25 mouse cellular contexts compared by ENCODE assay signal in the genomic region with DNA sequence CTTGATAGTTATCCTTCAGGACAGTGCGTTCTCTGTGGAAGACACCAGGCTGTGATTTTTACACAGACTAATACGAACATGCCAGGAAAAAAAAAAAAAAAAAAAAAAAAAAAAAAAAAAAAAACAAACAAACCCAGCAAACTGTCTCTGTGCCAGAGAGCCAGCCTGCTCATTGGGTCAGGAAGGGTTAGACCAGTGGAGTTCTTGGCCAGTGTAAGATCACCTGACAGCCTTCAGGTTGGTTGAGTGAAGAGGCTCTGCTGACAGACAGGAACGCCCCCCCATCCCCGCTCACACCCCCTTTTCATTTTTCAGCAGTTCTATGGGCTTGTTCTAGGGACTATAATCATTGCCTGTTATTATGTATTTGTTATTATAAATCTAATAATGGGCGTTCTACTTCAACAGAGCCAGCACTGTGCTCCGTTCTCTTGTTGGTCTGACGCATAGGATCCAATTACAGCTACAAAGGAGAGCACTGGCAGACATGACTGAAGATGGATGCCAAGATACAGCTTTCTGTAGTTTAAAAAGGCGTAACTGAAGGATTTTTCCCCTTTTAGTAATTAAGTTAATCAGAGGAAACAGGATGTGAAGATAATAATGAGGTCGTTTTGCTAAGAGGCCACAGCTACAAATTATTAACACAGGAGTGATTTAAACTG.
A peak's percentile ranks its signal among the peaks of the same experiment; 100 is the strongest.
DNase-seq lines count a peak whose midpoint lies in the region; ATAC-seq and TF ChIP-seq lines count a peak whose summit lies in the region.
"Had no signal": no experiment of that assay in that cellular context is flagged by ENCODE, and none has a peak within 500 bp of the region (broad histone marks: within the 10 kb centered on the region; RNA-seq: fewer than 3 reads in every experiment).

No protein-coding gene starts in this region.

- no peak; the same call in 1 of the 2 replicates for ATAC-seq in embryonic facial prominence, embryonic 11.5 days (replicated peaks; ENCODE audit: insufficient number of reproducible peaks, low FRiP score, low TSS enrichment, low read depth)
- no peak for ATAC-seq in liver, postnatal 0 days
- no peak; the same call in 1 of the 2 replicates for ATAC-seq in forebrain, embryonic 15.5 days (replicated peaks)
- ATAC-seq in erythroblast, adult 5-6 weeks (replicated peaks; ENCODE audit: low FRiP score, poor library complexity, severe bottlenecking) = no peak
- ATAC-seq: CD4-positive, CD25-positive, alpha-beta regulatory T cell, adult 4 months; hindbrain, embryonic 16.5 days; intestine, postnatal 0 days; liver, embryonic 12.5 days; Patski had no signal

- no peak overlapping the region for H3K27ac ChIP-seq in embryonic facial prominence, embryonic 11.5 days (replicated peaks; ENCODE audit: low read depth, low read length)
- no peak overlapping the region for H3K27ac ChIP-seq in embryonic facial prominence, embryonic 10.5 days (replicated peaks)
- no peak overlapping the region for H3K27ac ChIP-seq in liver, adult 2 months (replicated peaks; ENCODE audit: insufficient read depth, low read depth, low read length)
- no peak overlapping the region for H3K27ac ChIP-seq in liver, postnatal 0 days (ENCODE audit: low read depth)
- no peak overlapping the region for H3K27ac ChIP-seq in forebrain, embryonic 15.5 days (replicated peaks)
- H3K27ac ChIP-seq: gastrocnemius, adult 2 months; heart, embryonic 15.5 days; limb, embryonic 12.5 days; liver, embryonic 12.5 days; neural tube, embryonic 12.5 days had no signal

- no peaks in the 10 kb centered on the region for H3K27me3 ChIP-seq in embryonic facial prominence, embryonic 11.5 days (ENCODE audit: control insufficient read depth, insufficient read depth, low read length)
- H3K27me3 ChIP-seq in embryonic facial prominence, embryonic 10.5 days (replicated peaks; ENCODE audit: low read depth, poor library complexity, severe bottlenecking) = no peaks in the 10 kb centered on the region
- no peaks in the 10 kb centered on the region for H3K27me3 ChIP-seq in liver, adult 2 months (ENCODE audit: control insufficient read depth, insufficient read depth, low read length)
- no peaks in the 10 kb centered on the region for H3K27me3 ChIP-seq in liver, postnatal 0 days (ENCODE audit: insufficient read depth, low read length)
- H3K27me3 ChIP-seq in forebrain, embryonic 15.5 days = no peaks in the 10 kb centered on the region
- H3K27me3 ChIP-seq: heart, embryonic 15.5 days; limb, embryonic 12.5 days; neural tube, embryonic 12.5 days; Patski had no signal

- H3K36me3 ChIP-seq in embryonic facial prominence, embryonic 11.5 days (replicated peaks; ENCODE audit: control insufficient read depth, insufficient read depth, low read depth, low read length) = no peaks in the 10 kb centered on the region
- no peaks in the 10 kb centered on the region for H3K36me3 ChIP-seq in embryonic facial prominence, embryonic 10.5 days (replicated peaks)
- H3K36me3 ChIP-seq in liver, adult 2 months (ENCODE audit: control insufficient read depth, insufficient read depth, low read length) = no peaks in the 10 kb centered on the region
- no peaks in the 10 kb centered on the region for H3K36me3 ChIP-seq in liver, postnatal 0 days (replicated peaks; ENCODE audit: insufficient read depth, low read length)
- no peaks in the 10 kb centered on the region for H3K36me3 ChIP-seq in forebrain, embryonic 15.5 days
- H3K36me3 ChIP-seq: heart, embryonic 15.5 days; limb, embryonic 12.5 days; liver, embryonic 12.5 days; neural tube, embryonic 12.5 days had no signal

- TF ChIP-seq CTCF in liver, adult 2 months (IDR thresholded peaks at IDR 0.05; ENCODE audit: low read depth, low read length) = no peak
- TF ChIP-seq CTCF in liver, postnatal 0 days (IDR thresholded peaks at IDR 0.05; ENCODE audit: low read depth) = no peak

- H3K4me1 ChIP-seq in embryonic facial prominence, embryonic 11.5 days (ENCODE audit: control insufficient read depth, insufficient read depth, low read length) = peaks cover 2% of the 10 kb centered on the region; the same call in 1 of the 2 replicates
- H3K4me1 ChIP-seq in embryonic facial prominence, embryonic 10.5 days = peaks cover 39% of the 10 kb centered on the region
- peaks cover 2% of the 10 kb centered on the region; the same call in 1 of the 2 replicates for H3K4me1 ChIP-seq in liver, adult 2 months (ENCODE audit: control insufficient read depth, insufficient read depth, low read length)
- H3K4me1 ChIP-seq in liver, postnatal 0 days (ENCODE audit: insufficient read depth) = no peaks in the 10 kb centered on the region
- H3K4me1 ChIP-seq in forebrain, embryonic 15.5 days = peaks cover 27% of the 10 kb centered on the region

- TF ChIP-seq EP300 in liver, postnatal 0 days (IDR thresholded peaks at IDR 0.05; ENCODE audit: low read depth) = no peak

- no peak overlapping the region for H3K4me3 ChIP-seq in embryonic facial prominence, embryonic 11.5 days (ENCODE audit: low read depth, low read length)
- H3K4me3 ChIP-seq in embryonic facial prominence, embryonic 10.5 days = no peak overlapping the region
- no peak overlapping the region for H3K4me3 ChIP-seq in liver, adult 2 months (ENCODE audit: insufficient read depth, low read depth, low read length)
- no peak overlapping the region for H3K4me3 ChIP-seq in liver, postnatal 0 days (ENCODE audit: low read depth, low read length)
- H3K4me3 ChIP-seq in forebrain, embryonic 15.5 days = no peak overlapping the region
- H3K4me3 ChIP-seq: erythroblast, embryonic 14.5 days; gastrocnemius, adult 2 months; heart, embryonic 15.5 days; limb, embryonic 12.5 days; liver, embryonic 12.5 days; neural tube, embryonic 12.5 days had no signal

- no peak for TF ChIP-seq POLR2A in liver, adult 2 months (IDR thresholded peaks at IDR 0.05; ENCODE audit: extremely low read depth, insufficient read depth, low read length)

- H3K9me3 ChIP-seq in embryonic facial prominence, embryonic 11.5 days (replicated peaks; ENCODE audit: control insufficient read depth, low read length) = no peaks in the 10 kb centered on the region
- no peaks in the 10 kb centered on the region for H3K9me3 ChIP-seq in embryonic facial prominence, embryonic 10.5 days
- H3K9me3 ChIP-seq in liver, postnatal 0 days (ENCODE audit: low read length) = no peaks in the 10 kb centered on the region
- no peaks in the 10 kb centered on the region for H3K9me3 ChIP-seq in forebrain, embryonic 15.5 days
- H3K9me3 ChIP-seq: heart, embryonic 15.5 days; limb, embryonic 12.5 days; liver, embryonic 12.5 days; neural tube, embryonic 12.5 days had no signal

- H3K9ac ChIP-seq in embryonic facial prominence, embryonic 11.5 days (replicated peaks; ENCODE audit: low read length) = no peak overlapping the region
- H3K9ac ChIP-seq in liver, adult 2 months (ENCODE audit: low read depth, low read length) = no peak overlapping the region
- H3K9ac ChIP-seq in liver, postnatal 0 days (replicated peaks) = no peak overlapping the region
- no peak overlapping the region for H3K9ac ChIP-seq in forebrain, embryonic 15.5 days (replicated peaks)
- H3K9ac ChIP-seq: heart, embryonic 15.5 days; limb, embryonic 12.5 days; liver, embryonic 12.5 days; neural tube, embryonic 12.5 days had no signal

- H3K79me2 ChIP-seq in liver, adult 2 months (ENCODE audit: control insufficient read depth, insufficient read depth, low read length) = no peaks in the 10 kb centered on the region

- 57% methylated on average over 9 of the region's 9 CpGs for WGBS in embryonic facial prominence, embryonic 11.5 days
- WGBS in embryonic facial prominence, embryonic 10.5 days = 63% methylated on average over 9 of the region's 9 CpGs
- WGBS in liver, adult 2 months = 76% methylated on average over 9 of the region's 9 CpGs
- WGBS in liver, postnatal 0 days (ENCODE audit: insufficient replicate concordance) = 75% methylated on average over 9 of the region's 9 CpGs
- WGBS in forebrain, embryonic 15.5 days = 28% methylated on average over 9 of the region's 9 CpGs

- no peak overlapping the region for H3K4me2 ChIP-seq in embryonic facial prominence, embryonic 11.5 days (ENCODE audit: low read depth, low read length)
- no peak overlapping the region for H3K4me2 ChIP-seq in liver, postnatal 0 days (ENCODE audit: low read depth, low read length)
- 0 out of 2 replicates have a peak overlapping the region, but pooled peaks have one; percentile 5 for H3K4me2 ChIP-seq in forebrain, embryonic 15.5 days (replicated peaks)
- H3K4me2 ChIP-seq: heart, embryonic 15.5 days; limb, embryonic 12.5 days; liver, embryonic 12.5 days; neural tube, embryonic 12.5 days had no signal

- peak; percentile 38 for DNase-seq in embryonic facial prominence, embryonic 11.5 days (ENCODE audit: low spot score)
- DNase-seq in embryonic facial prominence, embryonic 10.5 days (ENCODE audit: low spot score) = no peak
- peak; percentile 63 for DNase-seq in liver, adult 2 months (ENCODE audit: extremely low read depth, low read depth, low spot score)
- no peak for DNase-seq in liver, postnatal 0 days
- DNase-seq in Muller cell, postnatal 12 days (ENCODE audit: inconsistent ontology term) = peak; percentile 87
- DNase-seq in lung, postnatal 4 days = no peak
- DNase-seq: adrenal gland, adult 8-10 months; cerebellum, adult 2 months; gastrocnemius, adult 2 months; heart, postnatal 36 days; kidney, postnatal 25 days; lung, adult 2 months; lung, postnatal 36 days; thymus, postnatal 25 days had no signal

Comparison
In these comparisons a context has a peak if more than half of its experiments do, and no peak if none do; other contexts are left out.
1. DNase-seq: peak in embryonic facial prominence, embryonic 11.5 days (single experiment), liver, adult 2 months (single experiment) and Muller cell, postnatal 12 days (single experiment); none in embryonic facial prominence, embryonic 10.5 days (single experiment), liver, postnatal 0 days (single experiment) and lung, postnatal 4 days (0 of 2).